Mouse (Mus musculus) heart, adult 8-10 months (tissue): ENCODE results near the gene Timm10b. TPM values are rescaled to one million over a fixed set of nuclear protein-coding genes. Genes with fewer than 3 reads are reported as not detected.

Experiments used
- DNase-seq: peaks from one replicate; pipeline ENCODE4 v3.0.0; 2022; ENCODE audit warnings: low spot score
- total RNA-seq, 4 experiments: library from RNA; stranded (reverse); gene quantifications; 2 replicates each; pipeline ENCODE4 v1.2.4; 2022

The Timm10b gene
- total RNA-seq, 4 experiments from 2014 or later: 75.1 to 86.0 (median 79.7) TPM

DNA sequence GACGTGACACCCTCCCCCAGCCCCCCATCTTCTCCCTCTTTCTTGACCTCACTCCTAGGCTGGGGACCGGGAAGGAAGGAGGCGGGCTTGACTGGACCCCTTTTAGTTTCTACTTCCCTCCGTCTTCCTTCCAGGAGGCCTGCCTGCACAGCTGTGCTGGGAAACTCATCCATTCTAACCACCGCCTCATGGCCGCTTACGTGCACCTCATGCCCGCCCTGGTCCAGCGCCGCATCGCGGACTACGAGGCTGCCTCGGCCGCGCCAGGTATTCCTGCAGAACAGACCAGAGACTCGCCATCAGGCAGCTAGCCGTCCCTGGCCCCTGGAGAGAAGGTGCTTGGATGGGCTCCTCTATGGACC lies 1.0 kb downstream of the Timm10b start:
- no peak for DNase-seq

DNA sequence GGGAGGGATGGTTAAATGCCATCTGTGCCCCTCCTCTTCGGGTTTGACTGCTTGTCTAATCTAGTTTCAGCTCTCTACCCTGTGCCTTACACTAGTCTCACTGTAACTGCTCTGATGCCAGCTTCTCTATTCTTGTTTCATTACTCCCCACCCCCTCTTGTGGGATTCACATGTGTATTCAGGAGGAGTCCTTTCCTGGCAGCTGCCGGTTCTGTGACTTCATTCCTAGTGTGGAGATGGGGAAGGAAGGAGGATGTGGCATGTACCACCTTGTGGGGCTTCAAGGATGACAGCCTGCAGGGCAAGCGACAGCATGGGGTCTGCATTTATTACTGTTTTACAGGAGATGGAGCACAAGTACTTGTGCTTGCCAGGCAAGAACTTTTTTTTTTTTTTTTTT lies 2.1 kb downstream of the Timm10b start:
- no peak for DNase-seq

DNA sequence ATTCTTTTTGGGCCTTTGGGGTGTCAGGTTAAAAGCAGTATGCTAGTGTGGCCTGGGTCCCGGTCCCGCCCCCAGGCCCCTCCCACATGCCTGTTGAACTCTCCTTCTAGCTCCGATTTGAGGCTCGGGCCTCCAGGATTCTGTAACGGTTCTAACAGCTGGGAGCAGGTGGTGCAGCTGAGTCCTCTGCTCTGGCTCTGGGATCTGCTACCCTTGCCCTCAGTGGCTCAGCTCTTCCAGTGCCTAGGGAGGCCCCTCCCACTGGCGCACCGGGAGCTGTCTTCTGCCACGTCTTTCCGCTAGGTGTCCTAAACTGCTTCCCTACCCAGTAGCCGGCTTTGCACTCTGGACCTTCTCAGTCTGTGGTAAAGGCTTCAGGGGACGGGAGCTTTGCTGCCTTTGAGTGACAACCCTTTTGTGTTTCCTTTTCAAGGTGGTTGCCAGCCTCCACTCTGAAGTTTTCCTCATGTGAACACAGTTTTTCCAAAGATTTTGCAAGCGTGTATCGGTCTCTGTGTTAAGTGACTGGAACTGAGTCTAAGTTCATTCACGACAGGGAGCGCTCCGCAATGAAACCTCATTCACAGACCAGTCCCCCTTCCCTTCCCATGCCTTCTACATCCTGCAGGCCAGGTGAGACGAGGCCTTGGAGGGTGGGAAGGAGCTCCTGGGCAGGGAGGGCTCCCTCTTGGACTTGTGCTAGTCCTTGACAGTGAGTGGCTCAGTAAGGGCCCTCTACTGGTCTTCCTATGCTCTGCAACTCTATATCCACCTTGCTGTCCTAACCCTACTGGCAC lies 11.0 kb downstream of the Timm10b start, which contains the start of gene Dnhd1:
Gene Dnhd1, plus strand, starts transcription at position 189 of the 797 bp plus-strand sequence.
- peak; percentile 73 for DNase-seq

DNA sequence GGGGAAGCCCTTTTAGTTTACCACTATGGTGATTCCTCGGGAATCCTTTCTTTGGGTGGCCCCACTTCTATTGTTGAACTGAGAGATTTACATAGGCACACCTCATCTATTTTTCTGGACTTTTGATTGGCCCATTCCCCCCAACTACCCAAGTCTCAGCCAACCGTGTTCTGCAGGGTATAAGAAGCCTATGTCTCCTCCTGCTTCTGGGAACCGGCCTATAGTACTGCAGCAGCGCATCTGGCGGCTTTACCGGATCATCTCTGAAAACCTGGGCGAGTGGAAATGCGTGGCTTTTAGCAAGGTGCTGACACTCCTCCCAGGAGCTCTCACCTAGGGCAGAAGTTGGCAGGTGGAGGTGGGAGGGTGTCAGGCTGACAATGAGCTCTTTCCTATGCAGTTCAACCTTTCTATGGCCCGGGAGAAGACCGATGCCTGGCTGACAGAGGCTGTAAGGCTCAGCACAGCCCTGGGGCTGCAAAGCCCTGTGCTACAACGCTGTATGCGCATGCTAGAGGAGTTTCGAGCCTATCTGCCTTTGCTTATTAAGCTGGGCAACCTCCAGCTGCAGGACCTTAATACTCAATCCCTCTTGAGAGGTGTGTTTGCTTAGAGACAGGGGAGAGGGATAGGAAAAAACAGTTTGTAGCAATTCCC lies 45.8 kb downstream of the Timm10b start:
- no peak for DNase-seq

DNA sequence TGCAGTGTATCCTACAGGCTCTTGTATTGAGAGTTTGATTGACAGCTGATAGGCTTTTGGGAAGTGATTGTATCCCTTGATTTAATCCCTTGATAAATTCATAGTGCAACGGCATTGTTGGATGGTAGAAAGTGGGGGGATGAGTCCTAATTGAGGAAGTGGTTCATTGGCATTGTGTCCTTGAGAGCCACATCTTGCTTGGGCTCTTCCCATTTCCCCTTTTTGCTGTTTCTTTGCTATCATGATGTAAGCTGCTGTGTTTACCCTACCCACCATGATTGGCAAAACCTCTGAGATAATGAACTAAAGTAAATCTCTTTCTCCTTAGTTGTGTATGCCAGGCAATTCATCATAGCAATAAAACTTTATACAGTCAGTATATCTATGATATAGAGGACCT lies 51.0 kb downstream of the Timm10b start:
- DNase-seq: no peak

Other genes starting within 250 kb of the Timm10b start
- 10 to 100 TPM; 16.5 to 20.9 (median 18.3) TPM for gene Fam160a2, start 240.0 kb upstream of the Timm10b start, total RNA-seq
- not detected for gene Cnga4, start 235.5 kb upstream of the Timm10b start, total RNA-seq
- not detected for gene Cckbr, start 214.3 kb upstream of the Timm10b start, total RNA-seq
- gene Cavin3, start 157.8 kb upstream of the Timm10b start, total RNA-seq: 10 to 100 TPM; 15.1 to 19.7 (median 17.4) TPM
- 100 to 1,000 TPM; 168 to 182 (median 178) TPM for gene Smpd1, start 85.7 kb upstream of the Timm10b start, total RNA-seq
- gene Apbb1, start 58.4 kb upstream of the Timm10b start, total RNA-seq: 100 to 1,000 TPM; 118 to 143 (median 136) TPM
- under 1 TPM in 1 of 4 experiments, not detected in 3; 0.28 TPM for gene Hpx, start 39.9 kb upstream of the Timm10b start, total RNA-seq
- gene Trim3, start 6.5 kb upstream of the Timm10b start, total RNA-seq: 10 to 100 TPM; 21.2 to 26.8 (median 23.5) TPM
- gene Arfip2, start 360 bp downstream of the Timm10b start, total RNA-seq: 10 to 100 TPM; 11.5 to 14.1 (median 13.0) TPM
- gene Gm45799, start 496 bp downstream of the Timm10b start, total RNA-seq: 1 to 10 TPM; 1.1 to 6.9 (median 1.8) TPM
- under 1 TPM; 0.20 to 0.73 (median 0.61) TPM for gene Dnhd1, start 10.8 kb downstream of the Timm10b start, total RNA-seq
- gene Ilk, start 96.5 kb downstream of the Timm10b start, total RNA-seq: 10 to 100 TPM; 74.6 to 86.7 (median 79.5) TPM
- 10 to 100 TPM in 3 of 4 experiments, 1 to 10 TPM in 1; 8.8 to 10.4 (median 10.2) TPM for gene Rrp8, start 97.3 kb downstream of the Timm10b start, total RNA-seq
- 100 to 1,000 TPM; 102 to 119 (median 112) TPM for gene Taf10, start 104.3 kb downstream of the Timm10b start, total RNA-seq
- 10 to 100 TPM; 39.0 to 57.8 (median 45.5) TPM for gene Tpp1, start 112.2 kb downstream of the Timm10b start, total RNA-seq
- gene Dchs1, start 147.6 kb downstream of the Timm10b start, total RNA-seq: 1 to 10 TPM; 4.3 to 8.7 (median 7.3) TPM
- gene Mrpl17, start 171.0 kb downstream of the Timm10b start, total RNA-seq: 100 to 1,000 TPM; 123 to 132 (median 127) TPM